Mouse (Mus musculus) embryonic fibroblast, embryonic 13.5 days (primary cell): ENCODE measurements at regions not wholly inside any gene's neighbourhood (a gene's known extent, or its start where the extent isn't known, plus 50 kb on each side); places are given as distances from the start of the nearest gene placed in this dataset.

Source experiments
- CTCF ChIP-seq: IDR thresholded peaks from 2 replicates; pipeline ENCODE4 v1.5.1; 2011; ENCODE audit warnings: mild to moderate bottlenecking, control low read depth, low read length, moderate library complexity, borderline replicate concordance; ENCODE audit not compliant: insufficient read depth
- POLR2A ChIP-seq: IDR thresholded peaks from 2 replicates; pipeline ENCODE4 v1.6.1; 2011; ENCODE audit warnings: low read depth, mild to moderate bottlenecking, control low read depth, low read length, moderate library complexity

- TF ChIP-seq POLR2A: no peak
- TF ChIP-seq CTCF: no peak
Measured at GRCm38 (mm10) chr11:6924476-6924875, 87.0 kb upstream of the Gm11983 start.
